Mouse (Mus musculus) midbrain, embryonic 16.5 days (tissue): ENCODE results near the gene Cd81. TPM values are rescaled to one million over a fixed set of nuclear protein-coding genes. Genes with fewer than 3 reads are reported as not detected.

Source experiments
- ATAC-seq: fragments of 200-750 bp; cut with Nextera tagmentation; 2 replicates; pipeline ENCODE4 v1.8.0; 2017; ENCODE audit warnings: moderate TSS enrichment
- H3K27ac ChIP-seq: fragments of 300-500 bp; sonication (generic); 2 replicates; pipeline ENCODE4 v1.5.1; 2014; ENCODE audit warnings: mild to moderate bottlenecking, low read length, mixed read lengths
- H3K27me3 ChIP-seq: fragments of 300-500 bp; sonication (generic); 2 replicates; pipeline ENCODE4 v1.6.1; 2014; ENCODE audit warnings: low read depth, low read length, mixed read lengths; ENCODE audit not compliant: control insufficient read depth, insufficient read depth
- H3K36me3 ChIP-seq: fragments of 300-500 bp; sonication (generic); 2 replicates; pipeline ENCODE4 v1.6.1; 2014; ENCODE audit warnings: mild to moderate bottlenecking, low read length, moderate library complexity, mixed read lengths; ENCODE audit not compliant: control insufficient read depth, insufficient read depth
- H3K4me1 ChIP-seq: fragments of 300-500 bp; sonication (generic); 2 replicates; pipeline ENCODE4 v1.6.1; 2014; ENCODE audit warnings: mild to moderate bottlenecking, low read length, mixed read lengths; ENCODE audit not compliant: control insufficient read depth, insufficient read depth
- H3K4me2 ChIP-seq: fragments of 300-500 bp; sonication (generic); 2 replicates; pipeline ENCODE4 v1.6.1; 2014; ENCODE audit warnings: mild to moderate bottlenecking, low read length, mixed read lengths
- H3K4me3 ChIP-seq: fragments of 300-500 bp; sonication (generic); 2 replicates; pipeline ENCODE4 v1.5.1; 2014; ENCODE audit warnings: low read depth, mild to moderate bottlenecking, low read length, moderate library complexity, mixed read lengths
- H3K9ac ChIP-seq: fragments of 300-500 bp; sonication (generic); 2 replicates; pipeline ENCODE4 v1.6.1; 2014; ENCODE audit warnings: low read depth, low read length, mixed read lengths
- H3K9me3 ChIP-seq: fragments of 300-500 bp; sonication (generic); replicated peaks from 2 replicates; pipeline ENCODE4 v1.6.1; 2014; ENCODE audit warnings: mild to moderate bottlenecking, low read length, mixed read lengths; ENCODE audit not compliant: control insufficient read depth, poor library complexity, severe bottlenecking
- WGBS: fragments of 180-500 bp; shearing (Covaris S2); extraction: QIAGEN DNeasy Blood & Tissue Kit; methylation state at CpG from one replicate; pipeline ENCODE4 v1.1.7; 2014; 5-methylcytosine and 5-hydroxymethylcytosine counted together
- polyA plus RNA-seq: library from polyadenylated mRNA; unstranded; fragments of >200 nt; fragmentation: Nextera tagmentation; extraction: Ambion mirVana; gene quantifications from 2 replicates; pipeline ENCODE4 v1.2.1, GENCODE M21; 2015

Gene Cd81
- polyA plus RNA-seq, 1 experiment from 2014 or later: 411 TPM

DNA sequence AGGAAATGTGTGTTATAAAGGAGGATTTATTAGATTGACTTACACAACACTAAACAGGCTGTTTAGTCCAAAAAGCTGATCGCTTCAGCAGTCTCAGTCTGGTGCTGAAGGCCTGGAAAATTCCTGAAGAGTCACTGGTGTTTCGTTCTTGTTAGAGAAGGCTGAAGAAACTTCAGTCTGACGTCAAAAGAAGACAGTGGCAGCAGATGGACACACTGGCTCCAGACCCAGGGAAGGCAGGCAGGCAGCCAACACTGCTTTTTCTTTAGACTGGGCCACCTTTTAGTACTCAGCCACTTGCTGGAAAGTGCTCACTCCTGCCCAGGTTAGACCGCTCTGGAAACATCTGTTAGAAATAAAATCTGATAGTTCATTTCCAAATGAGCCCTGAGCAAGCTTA is 19.0 kb upstream of the Cd81 start:
- 92% methylated on average over 4 of the region's 4 CpGs for WGBS
- Histone ChIP-seq H3K27me3 (no peaks in the 10 kb centered on the region), H3K36me3 (peaks cover 21% of the 10 kb centered on the region), H3K9me3 (no peaks in the 10 kb centered on the region), H3K4me2 (no peak overlapping the region), H3K27ac (no peak overlapping the region), H3K4me3 (no peak overlapping the region), H3K4me1 (no peaks in the 10 kb centered on the region), H3K9ac (no peak overlapping the region)
- ATAC-seq: no peak

DNA sequence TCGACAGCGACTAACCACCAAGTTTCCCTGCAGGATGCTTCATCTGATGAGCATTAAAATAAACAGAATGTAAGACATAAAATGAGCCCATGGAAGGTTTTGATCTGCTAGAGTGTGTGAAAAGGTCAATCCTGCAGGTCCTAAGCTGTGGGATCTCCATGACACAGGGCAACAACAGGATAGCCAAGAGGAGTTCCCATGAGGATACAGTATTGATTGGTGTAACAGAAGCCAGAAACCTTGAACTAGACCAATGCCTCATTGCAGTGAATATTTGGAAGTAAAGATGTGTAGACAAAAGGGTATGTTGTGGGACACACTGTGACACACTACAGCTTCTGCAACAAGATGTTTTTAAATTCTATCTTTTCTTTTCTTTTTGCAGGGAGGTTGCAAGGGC is 18.4 kb upstream of the Cd81 start:
- no peak overlapping the region for H3K27ac ChIP-seq
- H3K4me2 ChIP-seq: no peak overlapping the region
- 97% methylated on average over 2 of the region's 2 CpGs for WGBS
- no peak overlapping the region for H3K9ac ChIP-seq
- H3K4me1 ChIP-seq: no peaks in the 10 kb centered on the region
- H3K36me3 ChIP-seq: peaks cover 21% of the 10 kb centered on the region
- H3K4me3 ChIP-seq: no peak overlapping the region
- H3K9me3 ChIP-seq: no peaks in the 10 kb centered on the region
- ATAC-seq: no peak
- H3K27me3 ChIP-seq: no peaks in the 10 kb centered on the region

DNA sequence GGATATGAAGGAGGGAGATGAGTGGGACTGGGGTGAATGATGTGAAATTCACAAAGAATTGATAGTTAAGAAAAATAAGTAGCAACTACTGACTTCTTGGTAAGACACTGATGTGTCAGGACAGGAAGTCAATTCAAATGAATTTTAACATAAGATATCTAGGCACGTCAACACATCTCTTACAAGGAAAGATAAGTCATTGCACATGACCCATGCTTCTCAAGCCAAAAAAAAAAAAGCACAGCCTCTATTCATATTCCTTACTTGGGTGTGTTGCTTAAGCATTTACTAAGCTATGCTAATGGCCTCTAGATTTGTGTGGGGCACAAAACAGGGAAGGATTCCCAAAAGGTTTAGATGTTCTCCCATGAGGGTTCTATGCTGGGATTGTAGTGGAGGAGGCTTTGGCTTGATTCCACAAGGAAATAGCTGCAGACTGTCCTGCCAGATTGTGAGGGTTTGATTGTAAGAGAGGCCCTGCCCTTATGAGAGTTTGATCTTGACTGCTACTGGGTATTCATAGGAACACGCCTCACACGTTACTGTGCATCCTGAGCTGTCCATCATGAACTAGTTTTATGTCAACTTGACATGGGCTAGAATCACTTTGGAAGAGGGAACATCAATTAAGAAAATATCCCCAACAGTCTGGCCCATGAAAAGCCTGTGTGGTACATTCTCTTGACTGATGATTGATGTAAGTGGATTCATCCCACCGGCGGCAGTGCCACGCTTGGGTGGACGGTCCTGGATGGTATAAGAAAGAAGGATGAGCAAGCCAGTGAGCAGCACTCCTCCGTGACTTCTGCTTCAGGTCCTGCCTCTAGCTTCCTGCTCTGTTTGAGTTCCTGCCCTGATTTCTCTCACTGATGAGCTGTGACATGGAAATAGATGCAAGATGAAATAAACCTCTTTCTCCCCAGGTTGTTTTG is 17.8 kb upstream of the Cd81 start:
- Histone ChIP-seq H3K36me3 (peaks cover 21% of the 10 kb centered on the region), H3K27ac (no peak overlapping the region), H3K9ac (no peak overlapping the region), H3K4me3 (no peak overlapping the region), H3K9me3 (no peaks in the 10 kb centered on the region), H3K4me1 (no peaks in the 10 kb centered on the region), H3K4me2 (no peak overlapping the region), H3K27me3 (no peaks in the 10 kb centered on the region)
- WGBS: 92% methylated on average over 8 of the region's 8 CpGs
- no peak for ATAC-seq

DNA sequence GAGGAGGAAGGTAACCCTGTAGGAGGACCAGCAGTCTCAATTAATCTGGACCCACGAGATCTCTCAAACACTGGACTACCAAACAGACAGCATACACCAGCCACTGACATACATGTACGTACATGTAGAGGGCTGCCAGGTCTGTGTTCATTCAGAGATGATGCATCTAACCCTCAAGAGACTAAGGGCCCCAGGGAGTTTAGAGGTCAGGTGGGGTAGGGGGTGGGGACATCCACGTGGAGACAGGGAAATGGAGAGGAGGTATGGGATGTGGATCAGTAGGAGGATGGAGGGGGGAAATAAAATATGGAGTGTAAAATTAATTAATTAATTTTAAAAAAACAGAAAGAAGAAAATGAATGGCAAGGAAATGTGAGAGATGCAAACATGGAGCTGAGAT is 15.8 kb upstream of the Cd81 start:
- H3K9ac ChIP-seq: no peak overlapping the region
- no peak overlapping the region for H3K27ac ChIP-seq
- no peaks in the 10 kb centered on the region for H3K9me3 ChIP-seq
- H3K4me1 ChIP-seq: no peaks in the 10 kb centered on the region
- H3K4me2 ChIP-seq: no peak overlapping the region
- no peaks in the 10 kb centered on the region for H3K27me3 ChIP-seq
- no peak for ATAC-seq
- 85% methylated on average over 3 of the region's 3 CpGs for WGBS
- H3K36me3 ChIP-seq: peaks cover 21% of the 10 kb centered on the region
- no peak overlapping the region for H3K4me3 ChIP-seq

DNA sequence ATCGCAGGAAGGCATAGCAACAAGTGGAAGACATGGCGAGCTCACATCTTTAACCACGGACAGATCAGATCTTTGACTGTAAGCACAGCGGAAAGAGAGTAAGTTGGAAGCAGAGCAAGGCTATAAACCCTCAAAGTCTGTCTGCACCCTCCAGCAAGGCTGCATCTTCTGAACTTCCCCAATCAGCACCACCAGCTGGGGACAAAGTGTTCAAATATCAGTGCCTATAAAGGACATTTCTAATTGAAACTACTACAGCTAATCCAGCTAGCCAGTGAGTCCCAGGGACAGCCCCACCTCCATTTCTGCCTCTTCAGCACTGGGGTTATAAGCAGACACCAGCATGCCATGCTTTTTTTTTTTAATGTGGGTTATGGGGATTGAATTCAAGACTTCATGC is 15.2 kb upstream of the Cd81 start:
- Histone ChIP-seq H3K4me1 (no peaks in the 10 kb centered on the region), H3K27me3 (no peaks in the 10 kb centered on the region), H3K27ac (no peak overlapping the region), H3K4me3 (no peak overlapping the region), H3K4me2 (no peak overlapping the region), H3K36me3 (peaks cover 19% of the 10 kb centered on the region), H3K9me3 (no peaks in the 10 kb centered on the region), H3K9ac (no peak overlapping the region)
- WGBS: 97% methylated on average over 4 of the region's 4 CpGs
- no peak for ATAC-seq

DNA sequence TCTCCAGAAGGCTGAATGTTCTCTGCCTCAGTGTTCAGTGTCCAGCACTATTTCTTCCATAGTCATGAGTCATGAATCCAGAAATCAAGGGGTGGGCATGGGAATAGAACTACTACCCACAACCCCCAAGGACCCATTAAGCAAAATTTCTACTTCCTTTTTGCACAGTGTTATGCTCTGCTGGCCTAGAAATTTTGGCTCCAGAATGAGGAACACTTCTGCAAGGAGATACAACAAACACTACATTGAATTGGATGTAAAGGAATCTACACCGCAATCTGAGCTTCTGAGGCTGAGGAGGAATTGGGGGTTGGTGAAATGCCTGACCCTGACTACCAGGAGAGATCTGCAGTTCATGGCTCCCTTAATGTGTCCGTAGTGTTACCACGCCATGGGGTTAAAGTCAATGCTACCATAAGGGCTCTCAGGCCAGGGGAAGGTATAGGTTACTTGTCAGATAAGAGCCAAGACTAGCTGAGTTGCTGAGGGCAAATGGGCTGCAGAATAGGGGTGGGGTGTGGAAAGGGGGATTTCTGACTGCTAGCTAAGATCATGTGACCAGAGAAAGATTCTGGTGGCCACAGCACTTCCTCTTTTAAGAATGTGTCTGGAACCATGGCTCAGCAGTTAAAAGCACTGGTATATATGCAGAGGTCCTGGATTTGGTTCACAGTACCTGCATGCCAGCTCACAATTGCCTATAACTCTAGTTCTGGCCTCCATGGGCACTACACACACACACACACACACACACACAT is 14.2 kb upstream of the Cd81 start:
- ATAC-seq: no peak
- H3K27ac ChIP-seq: no peak overlapping the region
- H3K27me3 ChIP-seq: no peaks in the 10 kb centered on the region
- no peak overlapping the region for H3K4me3 ChIP-seq
- H3K36me3 ChIP-seq: peaks cover 15% of the 10 kb centered on the region
- 93% methylated on average over 3 of the region's 3 CpGs for WGBS
- H3K9me3 ChIP-seq: no peaks in the 10 kb centered on the region
- H3K4me2 ChIP-seq: no peak overlapping the region
- no peak overlapping the region for H3K9ac ChIP-seq
- no peaks in the 10 kb centered on the region for H3K4me1 ChIP-seq

DNA sequence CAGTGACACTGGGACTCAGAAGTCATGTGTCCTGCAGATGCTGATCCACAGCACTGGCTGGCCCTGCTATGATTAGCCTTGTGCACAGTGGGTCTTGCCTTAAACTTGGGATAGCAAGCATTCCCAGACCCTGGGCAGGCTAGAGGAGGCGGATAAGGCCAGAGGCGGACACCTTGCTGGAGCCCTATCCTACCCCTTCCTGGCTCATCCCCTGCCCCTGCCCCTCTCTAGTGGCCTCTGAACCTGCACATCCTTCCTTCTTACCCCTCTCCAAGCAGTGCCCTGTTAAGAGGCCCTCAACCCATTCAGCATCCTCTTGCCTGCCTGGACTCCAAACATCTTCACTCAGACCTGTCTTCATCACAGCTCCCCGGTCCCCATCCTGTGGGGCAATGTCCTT is 12.0 kb upstream of the Cd81 start:
- no peaks in the 10 kb centered on the region for H3K27me3 ChIP-seq
- no peaks in the 10 kb centered on the region for H3K9me3 ChIP-seq
- H3K9ac ChIP-seq: no peak overlapping the region
- no peak for ATAC-seq
- WGBS: 91% methylated on average over 3 of the region's 3 CpGs
- no peak overlapping the region for H3K27ac ChIP-seq
- H3K36me3 ChIP-seq: peaks cover 5% of the 10 kb centered on the region
- no peak overlapping the region for H3K4me3 ChIP-seq
- H3K4me1 ChIP-seq: no peaks in the 10 kb centered on the region
- H3K4me2 ChIP-seq: no peak overlapping the region

DNA sequence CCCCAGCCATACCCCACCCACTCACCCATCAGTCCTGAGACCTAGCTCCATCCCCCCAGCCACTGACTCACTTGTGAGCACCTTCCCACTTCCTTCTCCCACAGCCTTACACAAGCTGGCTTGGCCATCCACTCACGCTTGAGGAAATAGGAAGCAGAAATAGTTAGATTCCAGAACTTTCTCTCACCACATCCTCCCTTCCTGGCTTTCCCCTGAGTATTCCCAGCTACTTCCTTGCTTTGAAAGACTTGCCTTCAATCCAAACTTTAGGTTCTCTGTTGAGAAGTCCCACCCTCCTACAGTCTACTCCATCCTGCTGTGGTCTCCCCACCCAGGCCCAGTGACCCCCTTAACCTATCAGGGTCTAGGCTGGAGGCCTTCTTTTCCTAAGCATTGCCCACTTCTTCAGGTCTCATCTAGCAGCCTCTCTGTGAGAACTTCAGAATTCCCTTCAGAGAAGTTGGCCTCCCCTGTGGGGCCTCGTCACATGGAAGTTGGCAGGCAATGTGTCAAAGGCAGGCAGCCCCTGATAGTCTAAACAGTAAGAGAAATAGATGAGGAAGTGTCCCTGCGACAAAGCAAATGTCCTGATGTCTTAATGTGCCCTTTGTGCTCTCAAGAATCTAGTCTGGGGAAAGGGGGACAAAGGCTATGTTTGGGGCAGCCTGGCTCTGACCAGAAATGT is 11.3 kb upstream of the Cd81 start:
- Histone ChIP-seq H3K27me3 (no peaks in the 10 kb centered on the region), H3K9me3 (no peaks in the 10 kb centered on the region), H3K4me1 (no peaks in the 10 kb centered on the region), H3K36me3 (peaks cover 5% of the 10 kb centered on the region), H3K4me3 (no peak overlapping the region), H3K27ac (no peak overlapping the region), H3K9ac (no peak overlapping the region), H3K4me2 (no peak overlapping the region)
- ATAC-seq: no peak
- WGBS: 78% methylated on average over 3 of the region's 3 CpGs

DNA sequence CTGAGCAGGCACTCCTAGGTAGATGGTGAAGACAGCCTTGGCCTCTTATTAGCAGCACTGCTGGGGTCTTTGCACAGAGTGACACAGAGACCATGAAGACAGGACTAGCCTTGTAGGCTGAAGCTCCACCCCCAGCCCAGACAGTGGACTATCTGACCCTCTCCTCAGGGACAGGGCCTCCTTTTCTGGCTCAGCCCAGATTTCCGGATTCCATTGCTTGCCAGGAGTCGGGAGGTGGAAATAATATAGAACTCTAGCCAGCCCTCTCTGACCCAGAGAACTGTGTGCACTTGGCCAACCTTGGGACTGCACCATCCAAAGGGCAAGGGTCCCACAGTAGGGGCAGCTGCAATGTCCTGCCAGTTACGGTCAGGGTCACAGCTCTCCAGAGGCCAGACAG is 10.4 kb upstream of the Cd81 start:
- Histone ChIP-seq H3K27ac (no peak overlapping the region), H3K4me1 (no peaks in the 10 kb centered on the region), H3K4me2 (no peak overlapping the region), H3K9ac (no peak overlapping the region), H3K36me3 (peaks cover 3% of the 10 kb centered on the region), H3K9me3 (no peaks in the 10 kb centered on the region), H3K27me3 (no peaks in the 10 kb centered on the region), H3K4me3 (no peak overlapping the region)
- 81% methylated on average over 3 of the region's 3 CpGs for WGBS
- ATAC-seq: no peak
